Mouse (Mus musculus): Measurements from ENCODE around the gene Pdia4. TPM values are rescaled to one million over a fixed set of nuclear protein-coding genes. Genes with fewer than 3 reads are reported as not detected.

The Pdia4 gene
- polyA plus RNA-seq, 1 experiment from 2014 or later = 147 TPM

GRCm38 (mm10) chr6:47819626-47820325 is 6.5 kb upstream of the Pdia4 start:
- Histone ChIP-seq H3K4me1 (ENCODE audit: control insufficient read depth, insufficient read depth, low read length) (no peaks in the 10 kb centered on the region), H3K4me3 (ENCODE audit: low read depth, low read length) (no peak overlapping the region), H3K9me3 (replicated peaks; ENCODE audit: control insufficient read depth, low read length, poor library complexity, severe bottlenecking) (no peaks in the 10 kb centered on the region), H3K36me3 (ENCODE audit: control insufficient read depth, insufficient read depth, low read length) (peaks cover 42% of the 10 kb centered on the region), H3K9ac (ENCODE audit: low read depth, low read length) (no peak overlapping the region), H3K4me2 (ENCODE audit: low read length) (no peak overlapping the region), H3K27me3 (ENCODE audit: control insufficient read depth, insufficient read depth, low read depth, low read length) (no peaks in the 10 kb centered on the region), H3K27ac (ENCODE audit: low read length) (no peak overlapping the region)
- WGBS = 95% methylated on average over 23 of the region's 23 CpGs
- ATAC-seq = no peak

GRCm38 (mm10) chr6:47818721-47819120 is 5.5 kb upstream of the Pdia4 start:
- peaks cover 2% of the 10 kb centered on the region; the same call in 1 of the 2 replicates for H3K4me1 ChIP-seq (ENCODE audit: control insufficient read depth, insufficient read depth, low read length)
- no peaks in the 10 kb centered on the region for H3K27me3 ChIP-seq (ENCODE audit: control insufficient read depth, insufficient read depth, low read depth, low read length)
- H3K9me3 ChIP-seq (replicated peaks; ENCODE audit: control insufficient read depth, low read length, poor library complexity, severe bottlenecking) = no peaks in the 10 kb centered on the region
- no peak for ATAC-seq
- peaks cover 36% of the 10 kb centered on the region for H3K36me3 ChIP-seq (ENCODE audit: control insufficient read depth, insufficient read depth, low read length)
- no peak overlapping the region for H3K9ac ChIP-seq (ENCODE audit: low read depth, low read length)
- no peak overlapping the region for H3K4me2 ChIP-seq (ENCODE audit: low read length)
- WGBS = 95% methylated on average over 8 of the region's 8 CpGs
- H3K4me3 ChIP-seq (ENCODE audit: low read depth, low read length) = no peak overlapping the region
- H3K27ac ChIP-seq (ENCODE audit: low read length) = no peak overlapping the region

- WGBS = 100% methylated on average over 1 of the region's 1 CpGs
- no peak for ATAC-seq
Observed at GRCm38 (mm10) chr6:47816151-47816550, 2.9 kb upstream of the Pdia4 start.

GRCm38 (mm10) chr6:47812271-47812915 is 837 bp downstream of the Pdia4 start:
- Histone ChIP-seq H3K27ac (ENCODE audit: low read length) (peak overlapping the region; percentile 92), H3K4me3 (ENCODE audit: low read depth, low read length) (peak overlapping the region; percentile 87), H3K4me2 (ENCODE audit: low read length) (peak overlapping the region; percentile 63), H3K9me3 (replicated peaks; ENCODE audit: control insufficient read depth, low read length, poor library complexity, severe bottlenecking) (no peaks in the 10 kb centered on the region), H3K27me3 (ENCODE audit: control insufficient read depth, insufficient read depth, low read depth, low read length) (no peaks in the 10 kb centered on the region), H3K36me3 (ENCODE audit: control insufficient read depth, insufficient read depth, low read length) (peaks cover 2% of the 10 kb centered on the region; the same call in 1 of the 2 replicates), H3K9ac (ENCODE audit: low read depth, low read length) (peak overlapping the region; percentile 94), H3K4me1 (ENCODE audit: control insufficient read depth, insufficient read depth, low read length) (peaks cover 28% of the 10 kb centered on the region)
- WGBS = under 1% methylated on average over 17 of the region's 17 CpGs
- no peak for ATAC-seq

More at GRCm38 (mm10) chr6:47816151-47816550, 2.9 kb upstream of the Pdia4 start:
- Histone ChIP-seq H3K4me1 (ENCODE audit: control insufficient read depth, insufficient read depth, low read length) (peaks cover 13% of the 10 kb centered on the region), H3K9ac (ENCODE audit: low read depth, low read length) (no peak overlapping the region), H3K27ac (ENCODE audit: low read length) (no peak overlapping the region), H3K36me3 (ENCODE audit: control insufficient read depth, insufficient read depth, low read length) (peaks cover 25% of the 10 kb centered on the region), H3K4me3 (ENCODE audit: low read depth, low read length) (no peak overlapping the region), H3K9me3 (replicated peaks; ENCODE audit: control insufficient read depth, low read length, poor library complexity, severe bottlenecking) (no peaks in the 10 kb centered on the region), H3K27me3 (ENCODE audit: control insufficient read depth, insufficient read depth, low read depth, low read length) (no peaks in the 10 kb centered on the region), H3K4me2 (ENCODE audit: low read length) (no peak overlapping the region)

- 76% methylated on average over 5 of the region's 5 CpGs for WGBS
- no peaks in the 10 kb centered on the region for H3K27me3 ChIP-seq (ENCODE audit: control insufficient read depth, insufficient read depth, low read depth, low read length)
- ATAC-seq = no peak
- H3K9ac ChIP-seq (ENCODE audit: low read depth, low read length) = peak overlapping the region; percentile 94
- no peaks in the 10 kb centered on the region for H3K9me3 ChIP-seq (replicated peaks; ENCODE audit: control insufficient read depth, low read length, poor library complexity, severe bottlenecking)
- peaks cover 28% of the 10 kb centered on the region for H3K4me1 ChIP-seq (ENCODE audit: control insufficient read depth, insufficient read depth, low read length)
- peaks cover 6% of the 10 kb centered on the region for H3K36me3 ChIP-seq (ENCODE audit: control insufficient read depth, insufficient read depth, low read length)
- no peak overlapping the region for H3K27ac ChIP-seq (ENCODE audit: low read length)
- H3K4me2 ChIP-seq (ENCODE audit: low read length) = peak overlapping the region; percentile 63
- peak overlapping the region; percentile 87 for H3K4me3 ChIP-seq (ENCODE audit: low read depth, low read length)
Observed at GRCm38 (mm10) chr6:47811324-47811723, 1.9 kb downstream of the Pdia4 start.

GRCm38 (mm10) chr6:47810181-47810580 is 3.0 kb downstream of the Pdia4 start:
- Histone ChIP-seq H3K4me1 (ENCODE audit: control insufficient read depth, insufficient read depth, low read length) (peaks cover 28% of the 10 kb centered on the region), H3K36me3 (ENCODE audit: control insufficient read depth, insufficient read depth, low read length) (peaks cover 16% of the 10 kb centered on the region), H3K9ac (ENCODE audit: low read depth, low read length) (0 out of 2 replicates have a peak overlapping the region, but pooled peaks have one; percentile 20), H3K4me3 (ENCODE audit: low read depth, low read length) (no peak overlapping the region), H3K27ac (ENCODE audit: low read length) (no peak overlapping the region), H3K9me3 (replicated peaks; ENCODE audit: control insufficient read depth, low read length, poor library complexity, severe bottlenecking) (no peaks in the 10 kb centered on the region), H3K27me3 (ENCODE audit: control insufficient read depth, insufficient read depth, low read depth, low read length) (no peaks in the 10 kb centered on the region), H3K4me2 (ENCODE audit: low read length) (peak overlapping the region; percentile 23; the same call in 1 of the 2 replicates)
- WGBS = 80% methylated on average over 2 of the region's 2 CpGs
- no peak for ATAC-seq

- Histone ChIP-seq H3K4me2 (ENCODE audit: low read length) (no peak overlapping the region), H3K36me3 (ENCODE audit: control insufficient read depth, insufficient read depth, low read length) (peaks cover 19% of the 10 kb centered on the region), H3K4me3 (ENCODE audit: low read depth, low read length) (no peak overlapping the region), H3K27ac (ENCODE audit: low read length) (no peak overlapping the region), H3K9me3 (replicated peaks; ENCODE audit: control insufficient read depth, low read length, poor library complexity, severe bottlenecking) (no peaks in the 10 kb centered on the region), H3K27me3 (ENCODE audit: control insufficient read depth, insufficient read depth, low read depth, low read length) (no peaks in the 10 kb centered on the region), H3K4me1 (ENCODE audit: control insufficient read depth, insufficient read depth, low read length) (peaks cover 27% of the 10 kb centered on the region), H3K9ac (ENCODE audit: low read depth, low read length) (no peak overlapping the region)
- ATAC-seq = no peak
- WGBS = 77% methylated on average over 4 of the region's 4 CpGs
Observed at GRCm38 (mm10) chr6:47809053-47809452, 4.2 kb downstream of the Pdia4 start.

GRCm38 (mm10) chr6:47808545-47808944 is 4.7 kb downstream of the Pdia4 start:
- Histone ChIP-seq H3K4me2 (ENCODE audit: low read length) (no peak overlapping the region), H3K9ac (ENCODE audit: low read depth, low read length) (no peak overlapping the region), H3K36me3 (ENCODE audit: control insufficient read depth, insufficient read depth, low read length) (peaks cover 23% of the 10 kb centered on the region), H3K4me1 (ENCODE audit: control insufficient read depth, insufficient read depth, low read length) (peaks cover 27% of the 10 kb centered on the region), H3K27me3 (ENCODE audit: control insufficient read depth, insufficient read depth, low read depth, low read length) (no peaks in the 10 kb centered on the region), H3K4me3 (ENCODE audit: low read depth, low read length) (no peak overlapping the region), H3K27ac (ENCODE audit: low read length) (no peak overlapping the region), H3K9me3 (replicated peaks; ENCODE audit: control insufficient read depth, low read length, poor library complexity, severe bottlenecking) (no peaks in the 10 kb centered on the region)
- no peak for ATAC-seq
- 87% methylated on average over 5 of the region's 5 CpGs for WGBS

GRCm38 (mm10) chr6:47807419-47807818 is 5.8 kb downstream of the Pdia4 start:
- H3K27ac ChIP-seq (ENCODE audit: low read length) = no peak overlapping the region
- H3K9me3 ChIP-seq (replicated peaks; ENCODE audit: control insufficient read depth, low read length, poor library complexity, severe bottlenecking) = no peaks in the 10 kb centered on the region
- H3K4me1 ChIP-seq (ENCODE audit: control insufficient read depth, insufficient read depth, low read length) = peaks cover 27% of the 10 kb centered on the region
- H3K4me3 ChIP-seq (ENCODE audit: low read depth, low read length) = no peak overlapping the region
- peaks cover 25% of the 10 kb centered on the region for H3K36me3 ChIP-seq (ENCODE audit: control insufficient read depth, insufficient read depth, low read length)
- no peak overlapping the region for H3K4me2 ChIP-seq (ENCODE audit: low read length)
- 93% methylated on average over 2 of the region's 2 CpGs for WGBS
- no peak for ATAC-seq
- H3K9ac ChIP-seq (ENCODE audit: low read depth, low read length) = no peak overlapping the region
- H3K27me3 ChIP-seq (ENCODE audit: control insufficient read depth, insufficient read depth, low read depth, low read length) = no peaks in the 10 kb centered on the region

Measured in midbrain, embryonic 16.5 days (tissue).